Comparison of ENCODE assay signal across 8 mouse cellular contexts in genomic region chr2:128698140-128698692, GRCm38 (mm10). TPM values are rescaled to one million over a fixed set of nuclear protein-coding genes. Genes with fewer than 3 reads are reported as not detected.
DNase-seq lines count a peak whose midpoint lies in the region; ATAC-seq and TF ChIP-seq lines count a peak whose summit lies in the region.

No protein-coding gene starts in this region.

- under 1% methylated on average over 14 of the region's 14 CpGs for WGBS in heart, embryonic 13.5 days
- 0% methylated on average over 14 of the region's 14 CpGs for WGBS in kidney, embryonic 16.5 days
- WGBS in midbrain, postnatal 0 days: under 1% methylated on average over 14 of the region's 14 CpGs

- H3K4me3 ChIP-seq in heart, embryonic 13.5 days: peak overlapping the region; percentile 66
- H3K4me3 ChIP-seq in kidney, embryonic 16.5 days (ENCODE audit: low read length): peak overlapping the region; percentile 74
- peak overlapping the region; percentile 50 for H3K4me3 ChIP-seq in midbrain, postnatal 0 days (ENCODE audit: low read depth, low read length)

- no peaks in the 10 kb centered on the region for H3K36me3 ChIP-seq in heart, embryonic 13.5 days
- no peaks in the 10 kb centered on the region for H3K36me3 ChIP-seq in kidney, embryonic 16.5 days (ENCODE audit: insufficient read depth, low read length)
- H3K36me3 ChIP-seq in midbrain, postnatal 0 days (ENCODE audit: insufficient read depth, low read length): no peaks in the 10 kb centered on the region

- peak overlapping the region; percentile 74 for H3K4me2 ChIP-seq in heart, embryonic 13.5 days
- H3K4me2 ChIP-seq in kidney, embryonic 16.5 days (replicated peaks; ENCODE audit: low read depth, low read length): peak overlapping the region; percentile 85
- H3K4me2 ChIP-seq in midbrain, postnatal 0 days (ENCODE audit: low read depth, low read length, poor library complexity, severe bottlenecking): peak overlapping the region; percentile 95

- no peaks in the 10 kb centered on the region for H3K27me3 ChIP-seq in heart, embryonic 13.5 days (replicated peaks)
- H3K27me3 ChIP-seq in kidney, embryonic 16.5 days (ENCODE audit: insufficient read depth, low read length): no peaks in the 10 kb centered on the region
- H3K27me3 ChIP-seq in midbrain, postnatal 0 days (ENCODE audit: insufficient read depth, low read length): 0 out of 2 replicates have a peak, but pooled peaks cover 12% of the 10 kb centered on the region

- H3K9me3 ChIP-seq in heart, embryonic 13.5 days: no peaks in the 10 kb centered on the region
- no peaks in the 10 kb centered on the region for H3K9me3 ChIP-seq in kidney, embryonic 16.5 days (ENCODE audit: low read length)
- no peaks in the 10 kb centered on the region for H3K9me3 ChIP-seq in midbrain, postnatal 0 days (ENCODE audit: low read length)

- DNase-seq in CD4-positive helper T cell, adult 2 months (ENCODE audit: low read depth, low spot score): peak; percentile 69
- peak; percentile 91 for DNase-seq in brain, embryonic 14.5 days (ENCODE audit: low read depth)
- peak; percentile 70 for DNase-seq in fibroblast of lung, adult 2 months (ENCODE audit: low read depth)
- peak; percentile 76 for DNase-seq in liver
- peak; percentile 87 for DNase-seq in midbrain, postnatal 0 days (ENCODE audit: low spot score)
- peak; percentile 56 to 70 for DNase-seq in spleen, postnatal 4 days (ENCODE audit: low spot score in 2 of 2)

- TF ChIP-seq POLR2A in brain, embryonic 14.5 days (IDR thresholded peaks at IDR 0.05; ENCODE audit: borderline replicate concordance, extremely low read depth, insufficient read depth, insufficient read length, poor library complexity, severe bottlenecking): no peak

- H3K9ac ChIP-seq in heart, embryonic 13.5 days: peak overlapping the region; percentile 84
- H3K9ac ChIP-seq in kidney, embryonic 16.5 days (replicated peaks; ENCODE audit: low read length): peak overlapping the region; percentile 71
- peak overlapping the region; percentile 33; the same call in 1 of the 2 replicates for H3K9ac ChIP-seq in midbrain, postnatal 0 days (replicated peaks; ENCODE audit: low read length, poor library complexity, severe bottlenecking)

- peaks cover 21% of the 10 kb centered on the region for H3K4me1 ChIP-seq in heart, embryonic 13.5 days
- peaks cover 12% of the 10 kb centered on the region; the same call in 1 of the 2 replicates for H3K4me1 ChIP-seq in kidney, embryonic 16.5 days (ENCODE audit: insufficient read depth, low read length)
- H3K4me1 ChIP-seq in midbrain, postnatal 0 days (ENCODE audit: insufficient read depth, low read length): 0 out of 2 replicates have a peak, but pooled peaks cover 4% of the 10 kb centered on the region

- TF ChIP-seq CTCF in brain, embryonic 14.5 days (IDR thresholded peaks at IDR 0.05; ENCODE audit: borderline replicate concordance, extremely low read depth, insufficient read depth, insufficient read length): peak; percentile 83
- TF ChIP-seq CTCF in midbrain, postnatal 0 days (IDR thresholded peaks at IDR 0.05): peak; percentile 87

- ATAC-seq in heart, embryonic 13.5 days (ENCODE audit: extremely low read depth, insufficient number of reproducible peaks, low FRiP score, low TSS enrichment): peak; percentile 80
- ATAC-seq in kidney, embryonic 16.5 days (ENCODE audit: low FRiP score, low TSS enrichment): peak; percentile 93
- peak; percentile 91 for ATAC-seq in midbrain, postnatal 0 days (ENCODE audit: low FRiP score)

- peak overlapping the region; percentile 87 for H3K27ac ChIP-seq in heart, embryonic 13.5 days (replicated peaks)
- peak overlapping the region; percentile 97 for H3K27ac ChIP-seq in kidney, embryonic 16.5 days (ENCODE audit: low read length)
- 0 out of 2 replicates have a peak overlapping the region, but pooled peaks have one; percentile 12 for H3K27ac ChIP-seq in midbrain, postnatal 0 days (ENCODE audit: low read depth, low read length)

RNA-seq across cellular contexts. Expression of gene Mertk, which starts 0.5 kb away (rescaled TPM):
- 0.73 and 1.7 TPM in 2 replicates for polyA plus RNA-seq in brain, embryonic 14.5 days (2012; rRNA removed)
- polyA plus RNA-seq in heart, embryonic 13.5 days (2015; fragmentation: Nextera tagmentation; extraction: Ambion mirVana): 3.9 and 4.0 TPM in 2 replicates
- polyA plus RNA-seq in kidney, embryonic 16.5 days (2015; fragmentation: Nextera tagmentation; extraction: Ambion mirVana): 14.2 and 14.6 TPM in 2 replicates
- total RNA-seq in midbrain, postnatal 0 days (2014; rRNA removed): 6.2 and 7.7 TPM in 2 replicates
- polyA plus RNA-seq in midbrain, postnatal 0 days (2015; fragmentation: Nextera tagmentation; extraction: Ambion mirVana): 2.0 and 2.6 TPM in 2 replicates

RNA-seq across cellular contexts. Expression of gene Anapc1, which starts 11.0 kb away (rescaled TPM):
- 52.1 and 63.7 TPM in 2 replicates for polyA plus RNA-seq in brain, embryonic 14.5 days (2012; rRNA removed)
- polyA plus RNA-seq in heart, embryonic 13.5 days (2015; fragmentation: Nextera tagmentation; extraction: Ambion mirVana): 38.8 and 42.9 TPM in 2 replicates
- polyA plus RNA-seq in kidney, embryonic 16.5 days (2015; fragmentation: Nextera tagmentation; extraction: Ambion mirVana): 62.1 and 65.9 TPM in 2 replicates
- 65.2 and 81.1 TPM in 2 replicates for total RNA-seq in midbrain, postnatal 0 days (2014; rRNA removed)
- 22.1 and 25.3 TPM in 2 replicates for polyA plus RNA-seq in midbrain, postnatal 0 days (2015; fragmentation: Nextera tagmentation; extraction: Ambion mirVana)

Comparison
In these comparisons a context has a peak if more than half of its experiments do, and no peak if none do; other contexts are left out.
1. Peak in every context shown above with its lines: DNase-seq, ATAC-seq, H3K4me3 ChIP-seq and H3K27ac ChIP-seq.
2. H3K27ac ChIP-seq: peak in every context shown above with its lines; median percentile 97 in kidney, embryonic 16.5 days; 87 in heart, embryonic 13.5 days; 12 in midbrain, postnatal 0 days.
3. H3K9ac ChIP-seq: peak in every context shown above with its lines; median percentile 84 in heart, embryonic 13.5 days; 71 in kidney, embryonic 16.5 days; 33 in midbrain, postnatal 0 days.